Mouse (Mus musculus): ENCODE data around the gene Mad2l2.

GRCm38 (mm10) chr4:148182363-148182762 is 52.2 kb downstream of the Mad2l2 start:
- TF ChIP-seq POLR2A (IDR thresholded peaks at IDR 0.05; ENCODE audit: control insufficient read depth, low read depth, low read length) (no peak), CTCF (IDR thresholded peaks at IDR 0.05; ENCODE audit: control insufficient read depth, insufficient read depth, insufficient replicate concordance, low read depth, low read length) (no peak)

All from testis, adult 2 months (tissue).